Mouse (Mus musculus) C2C12 (cell line): Measurements from ENCODE around the gene Sorbs1.

ENCODE experiments used
- CTCF ChIP-seq: IDR thresholded peaks from one replicate; pipeline ENCODE4 v1.5.1; 2011; ENCODE audit not compliant: control insufficient read depth, insufficient read depth, insufficient read length
- FOSL1 ChIP-seq: IDR thresholded peaks from one replicate; pipeline ENCODE4 v1.8.0; 2011; ENCODE audit warnings: mild to moderate bottlenecking, low read length; ENCODE audit not compliant: poor library complexity, insufficient read depth, severe bottlenecking
- MAX ChIP-seq: IDR thresholded peaks from one replicate; pipeline ENCODE4 v1.6.1; 2011; ENCODE audit warnings: mild to moderate bottlenecking, control low read depth
- MYOD1 ChIP-seq: IDR thresholded peaks from one replicate; pipeline ENCODE4 v1.6.1; 2011; ENCODE audit warnings: low read depth; ENCODE audit not compliant: control insufficient read depth, insufficient read length
- MYOG ChIP-seq: IDR thresholded peaks from one replicate; pipeline ENCODE4 v1.6.1; 2011; ENCODE audit not compliant: control insufficient read depth, insufficient read length; ENCODE audit errors: extremely low read depth
- USF1 ChIP-seq: IDR thresholded peaks from one replicate; pipeline ENCODE4 v1.6.1; 2011; ENCODE audit warnings: low read depth, mild to moderate bottlenecking, control low read depth, moderate library complexity

- TF ChIP-seq CTCF, result no peak
- TF ChIP-seq MYOD1, result no peak
- no peak for TF ChIP-seq MYOG
- TF ChIP-seq MAX, result no peak
- TF ChIP-seq USF1, result no peak
- no peak for TF ChIP-seq FOSL1
Observed at GRCm38 (mm10) chr19:40349713-40350671, 163.6 kb downstream of the Sorbs1 start.
